Mouse (Mus musculus): ENCODE data around the gene Hif3a.

Hif3a gene

GRCm38 (mm10) chr7:17022176-17022575 is 40.1 kb downstream of the Hif3a start:
- no peak for DNase-seq

DNA sequence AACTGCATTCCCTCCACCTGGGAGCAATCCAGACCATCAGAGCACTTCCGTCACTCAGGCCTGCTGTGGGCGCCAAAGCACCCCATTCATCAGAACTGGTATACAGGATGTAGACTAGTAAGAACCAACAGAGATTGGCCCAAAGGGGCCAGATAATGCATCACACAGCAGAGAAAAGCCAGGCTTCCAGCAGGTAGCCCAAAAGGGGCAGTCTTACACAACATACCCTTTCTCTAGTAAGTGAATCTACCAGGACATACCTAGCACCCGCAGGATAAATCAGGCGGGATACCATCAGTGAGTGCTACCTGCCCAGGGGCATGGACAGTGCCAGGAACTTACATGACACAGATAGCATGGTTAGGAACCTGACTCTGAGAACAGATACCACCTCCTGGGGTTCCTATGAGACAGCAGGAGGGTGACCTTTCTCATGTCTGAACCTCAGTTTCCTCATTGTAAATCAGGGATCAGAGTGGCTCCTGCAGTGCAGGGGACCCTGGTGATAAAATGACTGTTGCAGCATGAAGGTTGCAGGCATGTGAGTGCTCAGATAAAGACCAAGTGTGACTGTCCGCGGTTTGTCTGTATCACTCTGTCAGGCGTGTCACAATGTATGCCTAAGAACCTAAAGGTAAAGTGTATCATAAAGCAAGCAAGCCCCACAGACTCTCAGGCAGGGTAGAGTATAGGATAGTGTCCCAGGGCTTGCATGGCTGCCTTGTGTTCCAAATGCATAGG is 42.6 kb downstream of the Hif3a start:
- DNase-seq = no peak

GRCm38 (mm10) chr7:17017921-17018320 is 44.3 kb downstream of the Hif3a start:
- DNase-seq = no peak

DNA sequence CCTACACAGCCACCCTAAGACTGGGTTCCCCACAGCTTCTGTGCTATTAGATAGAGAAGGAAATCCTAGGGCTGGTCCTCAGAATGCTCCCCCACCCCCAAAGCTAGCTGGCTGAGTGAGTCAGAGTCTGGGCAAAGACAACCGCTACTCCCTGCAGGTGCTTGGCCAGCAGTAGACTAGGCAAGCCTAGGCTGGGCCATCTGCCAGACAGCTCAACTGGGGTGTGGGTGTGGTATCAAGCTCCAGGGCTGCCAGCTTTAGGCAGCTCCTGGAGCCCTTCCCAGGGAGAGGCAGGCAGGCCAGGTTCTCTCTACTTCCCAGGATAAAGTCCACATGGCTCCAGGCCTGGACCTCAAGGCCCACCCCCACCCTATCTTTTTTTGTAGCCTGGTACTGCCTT is 45.2 kb downstream of the Hif3a start:
- DNase-seq = peak; percentile 92

DNA sequence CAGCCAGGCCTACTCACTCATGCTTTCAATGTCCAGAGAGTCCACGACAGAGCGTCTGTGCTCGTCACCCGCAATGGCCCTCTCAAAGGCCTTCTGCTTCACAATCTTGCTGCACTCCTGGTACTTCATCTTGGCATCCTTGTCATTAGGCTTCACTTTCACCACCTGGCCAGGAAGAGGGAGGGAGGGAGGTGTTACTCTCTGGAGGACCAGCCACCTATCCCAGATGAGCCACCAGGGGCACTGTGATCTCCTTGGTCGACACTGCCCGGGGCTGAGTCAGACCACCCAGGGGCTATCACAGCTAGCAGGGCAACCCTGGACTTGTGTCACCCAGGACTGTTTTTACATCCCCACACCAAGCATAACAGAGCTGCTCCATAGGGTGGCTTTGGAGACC is 46.8 kb downstream of the Hif3a start:
- no peak for DNase-seq

- DNase-seq = no peak
Observed at GRCm38 (mm10) chr7:17011909-17012590, 50.2 kb downstream of the Hif3a start.

- no peak for DNase-seq
Observed at GRCm38 (mm10) chr7:17010010-17010347, 52.2 kb downstream of the Hif3a start.

GRCm38 (mm10) chr7:17009326-17010009 is 52.8 kb downstream of the Hif3a start:
- DNase-seq = no peak

- no peak for DNase-seq
Observed at GRCm38 (mm10) chr7:17007300-17007699, 54.9 kb downstream of the Hif3a start.

GRCm38 (mm10) chr7:17004716-17005115 is 57.5 kb downstream of the Hif3a start:
- no peak for DNase-seq

GRCm38 (mm10) chr7:17003230-17003960 is 58.8 kb downstream of the Hif3a start:
- DNase-seq = no peak

- DNase-seq = peak; percentile 78
Observed at GRCm38 (mm10) chr7:17002375-17003195, 59.6 kb downstream of the Hif3a start.

- peak; percentile 79 for DNase-seq
Observed at GRCm38 (mm10) chr7:16999650-17000049, 62.6 kb downstream of the Hif3a start.

DNA sequence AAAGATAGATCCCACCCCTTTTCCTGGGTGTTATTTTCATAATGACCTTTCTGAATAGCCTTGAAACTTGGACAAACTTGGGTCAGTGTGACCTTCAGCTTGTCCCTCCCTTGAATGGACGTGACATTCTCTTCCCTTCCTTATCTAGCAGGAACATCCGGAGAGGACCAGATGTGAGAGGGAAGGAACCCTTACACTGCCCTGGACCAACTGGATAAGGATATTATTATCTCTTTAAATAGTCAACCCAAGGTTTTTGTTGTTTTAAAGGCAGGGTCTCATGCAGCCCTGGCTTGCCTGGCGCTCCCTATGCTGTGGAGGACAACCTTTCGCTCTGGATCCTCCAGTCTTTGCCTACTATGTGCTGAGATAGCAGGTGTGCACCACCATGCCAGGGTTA is 63.0 kb downstream of the Hif3a start:
- DNase-seq = no peak

- no peak for DNase-seq
Observed at GRCm38 (mm10) chr7:16995345-16995744, 66.9 kb downstream of the Hif3a start.

- DNase-seq = no peak
Observed at GRCm38 (mm10) chr7:16994400-16994799, 67.8 kb downstream of the Hif3a start.

DNA sequence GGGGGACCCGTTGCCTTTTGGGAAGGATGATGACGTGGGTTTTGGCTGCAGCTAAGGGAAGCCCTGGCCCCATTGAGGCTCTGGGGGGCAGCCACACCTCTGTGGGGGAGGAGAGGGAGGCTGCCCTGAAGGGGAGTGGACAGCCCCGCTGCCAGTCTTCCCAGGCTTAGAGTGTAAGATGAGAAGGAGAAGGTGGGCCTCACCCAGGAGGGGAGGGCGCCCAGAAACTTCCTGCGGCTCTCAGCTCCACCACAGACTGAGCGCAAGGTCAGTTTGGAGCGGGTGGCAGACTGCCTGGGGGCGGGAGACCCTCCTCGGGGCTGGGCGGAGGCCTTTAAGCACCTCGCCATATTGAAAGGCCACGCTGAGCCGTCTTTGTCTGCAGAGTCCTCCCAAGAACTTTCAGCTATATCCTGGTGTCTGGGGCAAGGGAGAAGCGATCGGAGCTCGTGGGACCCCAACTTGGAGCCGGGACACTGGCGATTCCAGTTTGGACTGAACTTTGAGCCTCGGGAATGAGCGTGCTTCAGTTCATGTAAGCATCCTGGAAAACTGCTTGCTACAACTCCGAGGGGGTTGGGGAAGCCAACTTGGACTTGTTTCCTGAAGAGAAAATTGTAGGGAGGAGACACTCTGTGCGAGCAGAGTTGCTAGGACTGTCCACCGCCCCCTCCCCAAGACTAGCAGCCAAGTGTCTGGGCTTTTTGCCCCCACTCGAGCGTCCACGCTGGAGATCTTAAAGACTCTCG is 68.4 kb downstream of the Hif3a start:
- no peak for DNase-seq

- DNase-seq = no peak
Observed at GRCm38 (mm10) chr7:16992451-16992807, 69.8 kb downstream of the Hif3a start, which contains the start of gene Ccdc8. Ccdc8 (plus strand) TSS chr7:16992708.

- no peak for DNase-seq
Observed at GRCm38 (mm10) chr7:16991681-16992450, 70.4 kb downstream of the Hif3a start.

DNA sequence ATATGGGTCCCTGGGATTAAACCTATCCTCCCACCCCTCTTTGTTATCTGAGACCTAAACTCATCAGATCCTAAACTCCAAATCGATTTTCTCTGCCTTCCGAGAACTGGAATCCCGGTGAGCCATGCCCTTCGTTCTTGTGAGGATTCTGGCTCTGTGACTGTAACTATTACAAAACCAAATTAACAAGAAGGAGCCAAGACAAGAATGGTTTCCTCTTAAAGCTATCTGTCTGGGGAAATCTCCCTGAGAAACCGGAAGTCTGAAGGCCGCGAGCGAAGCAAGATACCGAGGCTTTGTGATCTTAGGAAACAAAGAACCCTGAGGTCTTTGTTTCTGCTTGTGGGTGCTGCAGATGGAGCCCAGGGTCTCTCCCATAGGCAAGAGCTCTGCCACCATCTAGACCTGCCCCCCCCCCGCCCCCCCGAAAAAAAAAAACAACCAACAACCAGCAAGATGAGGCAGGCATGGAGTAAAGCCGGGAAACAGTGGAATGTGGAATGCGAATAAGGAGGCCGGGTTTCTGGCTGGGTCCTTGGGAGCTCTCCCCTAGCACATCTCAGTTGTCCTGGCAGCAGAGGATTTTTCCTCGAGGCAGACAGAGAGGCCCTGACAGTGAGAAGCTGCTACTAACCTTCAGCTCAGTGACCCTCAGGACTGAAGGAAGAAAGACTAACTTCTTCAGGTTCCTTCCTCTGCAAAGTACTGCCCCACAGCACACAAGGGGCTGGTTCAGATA is 72.1 kb downstream of the Hif3a start:
- no peak for DNase-seq

Measured in right cerebral cortex, postnatal 25 days (tissue).